Mouse (Mus musculus): ENCODE results near the gene Gpx7. TPM values are rescaled to one million over a fixed set of nuclear protein-coding genes. Genes with fewer than 3 reads are reported as not detected.

The Gpx7 gene
- polyA plus RNA-seq (2012; rRNA removed): 26.3 and 26.5 TPM in 2 replicates

DNA sequence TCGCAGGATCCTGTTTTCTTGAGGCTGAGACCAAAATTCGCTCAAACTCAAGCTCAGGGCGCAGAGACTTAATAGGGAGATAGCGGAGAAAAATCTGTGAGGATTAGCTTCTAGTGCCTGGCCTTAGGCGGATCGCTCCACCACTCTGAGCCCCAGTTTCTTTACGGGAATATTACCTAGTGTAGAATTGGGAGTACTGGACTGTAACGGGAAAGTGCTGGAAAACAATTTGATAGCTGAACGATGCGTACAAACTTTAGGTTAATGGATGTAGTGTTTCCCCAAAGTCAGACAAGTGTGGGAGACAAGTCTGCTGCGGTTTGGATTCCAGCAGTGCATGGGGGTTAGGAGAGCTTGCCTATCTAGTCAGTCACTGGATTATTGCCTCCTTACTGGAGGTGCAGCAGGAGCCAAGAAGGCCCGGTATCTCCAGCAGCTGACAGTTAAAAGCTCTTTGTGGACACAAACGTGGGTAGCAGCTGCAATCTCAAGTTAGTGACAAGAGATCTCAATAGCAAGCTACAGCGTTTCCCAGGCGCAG, at the start of gene Gpx7:
Gene Gpx7 (minus strand): TSS at position 101 of the 541 bp plus-strand sequence.
- no peaks in the 10 kb centered on the region for H3K4me1 ChIP-seq (ENCODE audit: control insufficient read depth, insufficient read depth, low read length)
- peak within 1 kb of the TSS; percentile 80 for H3K4me3 ChIP-seq (replicated peaks; ENCODE audit: extremely low read depth, low read depth, low read length)
- peak; percentile 26 for DNase-seq
- TF ChIP-seq CTCF (IDR thresholded peaks at IDR 0.05; ENCODE audit: insufficient read depth, low read length) (no peak), POLR2A (IDR thresholded peaks at IDR 0.05; ENCODE audit: borderline replicate concordance, extremely low read depth, low read depth, low read length) (no peak)
- 27% methylated on average over 15 of the region's 15 CpGs for WGBS

DNA sequence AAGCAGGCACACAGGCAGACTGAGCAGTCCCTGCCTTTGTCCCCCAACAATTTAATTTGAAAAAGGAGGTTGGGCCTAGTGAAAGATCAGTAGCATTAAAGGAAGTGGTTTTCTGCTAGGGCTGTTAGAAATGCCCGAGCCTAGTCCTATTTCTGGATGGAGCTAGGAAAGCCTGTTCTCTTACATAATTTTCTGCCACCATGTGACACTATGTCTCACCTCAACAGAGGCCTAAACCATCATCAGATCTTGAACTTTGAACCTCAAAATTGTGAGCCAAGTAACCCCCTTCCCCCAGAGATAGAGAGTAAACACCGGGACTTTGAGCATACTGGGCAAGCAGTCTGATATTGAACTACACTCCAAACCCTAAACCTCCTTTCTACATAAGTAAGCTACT, 49.3 kb upstream of the Gpx7 start:
- Histone ChIP-seq H3K4me3 (replicated peaks; ENCODE audit: extremely low read depth, low read depth, low read length) (no peak overlapping the region), H3K4me1 (ENCODE audit: control insufficient read depth, insufficient read depth, low read length) (peaks cover 6% of the 10 kb centered on the region; the same call in 1 of the 2 replicates)
- TF ChIP-seq CTCF (IDR thresholded peaks at IDR 0.05; ENCODE audit: insufficient read depth, low read length) (no peak), POLR2A (IDR thresholded peaks at IDR 0.05; ENCODE audit: borderline replicate concordance, extremely low read depth, low read depth, low read length) (no peak)
- no peak for DNase-seq
- 67% methylated on average over 2 of the region's 2 CpGs for WGBS

DNA sequence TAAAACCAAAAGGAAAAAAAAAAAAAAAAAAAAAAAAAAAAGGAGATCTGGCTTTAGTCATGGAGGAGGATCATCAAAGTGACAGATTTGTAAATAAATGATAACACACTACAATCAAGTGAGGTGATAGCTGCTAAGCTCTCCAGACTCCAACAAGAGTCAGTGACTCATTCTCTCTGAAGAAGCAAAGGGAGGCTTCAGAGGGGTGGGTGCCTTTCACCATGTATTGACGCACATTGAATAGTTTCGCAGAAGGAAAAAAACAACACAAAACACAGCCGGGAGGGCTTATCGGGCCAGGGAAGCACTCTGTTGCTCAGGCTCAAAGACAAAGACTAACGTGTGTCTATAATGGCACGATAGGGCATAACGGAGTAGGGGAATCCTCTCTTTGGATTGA, 41.3 kb upstream of the Gpx7 start:
- DNase-seq: no peak
- no peaks in the 10 kb centered on the region for H3K4me1 ChIP-seq (ENCODE audit: control insufficient read depth, insufficient read depth, low read length)
- TF ChIP-seq CTCF (IDR thresholded peaks at IDR 0.05; ENCODE audit: insufficient read depth, low read length) (no peak), POLR2A (IDR thresholded peaks at IDR 0.05; ENCODE audit: borderline replicate concordance, extremely low read depth, low read depth, low read length) (no peak)
- H3K4me3 ChIP-seq (replicated peaks; ENCODE audit: extremely low read depth, low read depth, low read length): no peak overlapping the region
- 52% methylated on average over 7 of the region's 7 CpGs for WGBS

- no peak overlapping the region for H3K4me3 ChIP-seq (replicated peaks; ENCODE audit: extremely low read depth, low read depth, low read length)
- H3K4me1 ChIP-seq (ENCODE audit: control insufficient read depth, insufficient read depth, low read length): no peaks in the 10 kb centered on the region
- TF ChIP-seq POLR2A (IDR thresholded peaks at IDR 0.05; ENCODE audit: borderline replicate concordance, extremely low read depth, low read depth, low read length): no peak
- TF ChIP-seq CTCF (IDR thresholded peaks at IDR 0.05; ENCODE audit: insufficient read depth, low read length): no peak
- DNase-seq: peak; percentile 71
- 51% methylated on average over 6 of the region's 6 CpGs for WGBS
Observed at GRCm38 (mm10) chr4:108438082-108438840, 31.5 kb upstream of the Gpx7 start.

DNA sequence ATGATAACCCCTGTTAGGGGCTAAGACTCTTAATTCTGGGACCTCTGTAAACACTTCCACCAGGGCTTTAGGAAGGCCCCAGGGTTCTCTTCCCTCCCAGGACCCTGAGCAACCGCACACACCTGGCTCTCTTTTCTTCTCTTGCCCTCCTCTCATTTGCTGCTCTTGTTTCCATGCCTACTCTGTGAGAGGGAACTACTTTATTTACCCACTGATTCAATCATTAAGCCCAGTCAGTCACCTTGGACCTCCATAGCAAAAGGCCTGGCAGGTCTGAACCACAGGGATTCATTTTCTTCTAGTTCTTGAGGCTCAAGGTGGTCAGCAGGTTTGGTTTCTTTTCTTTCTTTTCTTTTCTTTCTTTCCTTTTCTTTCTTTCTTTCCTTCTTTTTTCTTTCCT, 29.5 kb upstream of the Gpx7 start:
- H3K4me1 ChIP-seq (ENCODE audit: control insufficient read depth, insufficient read depth, low read length): no peaks in the 10 kb centered on the region
- no peak for DNase-seq
- WGBS: 82% methylated on average over 1 of the region's 1 CpGs
- TF ChIP-seq CTCF (IDR thresholded peaks at IDR 0.05; ENCODE audit: insufficient read depth, low read length) (no peak), POLR2A (IDR thresholded peaks at IDR 0.05; ENCODE audit: borderline replicate concordance, extremely low read depth, low read depth, low read length) (no peak)
- no peak overlapping the region for H3K4me3 ChIP-seq (replicated peaks; ENCODE audit: extremely low read depth, low read depth, low read length)

DNA sequence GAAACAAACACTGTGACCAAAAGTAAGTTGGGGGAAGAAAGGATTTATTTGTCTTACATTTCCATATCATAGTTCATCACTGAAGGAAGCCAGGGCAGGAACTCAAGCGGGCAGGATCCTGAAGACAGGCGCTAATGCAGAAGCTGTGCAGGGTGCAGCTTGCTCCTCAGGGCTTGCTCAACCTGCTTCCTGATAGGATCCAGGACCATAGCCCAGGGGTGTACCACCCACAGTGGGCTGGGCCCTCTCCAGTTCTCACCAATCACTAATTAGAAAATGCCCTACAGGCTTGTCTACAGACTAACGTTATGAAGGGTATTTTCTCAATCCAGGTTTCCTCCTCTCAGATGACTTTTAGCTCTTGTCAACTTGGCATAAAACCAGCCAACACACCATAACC, 28.9 kb upstream of the Gpx7 start:
- WGBS: 68% methylated on average over 3 of the region's 3 CpGs
- no peak for DNase-seq
- Histone ChIP-seq H3K4me3 (replicated peaks; ENCODE audit: extremely low read depth, low read depth, low read length) (no peak overlapping the region), H3K4me1 (ENCODE audit: control insufficient read depth, insufficient read depth, low read length) (no peaks in the 10 kb centered on the region)
- no peak for TF ChIP-seq CTCF (IDR thresholded peaks at IDR 0.05; ENCODE audit: insufficient read depth, low read length)

- Histone ChIP-seq H3K4me3 (replicated peaks; ENCODE audit: extremely low read depth, low read depth, low read length) (no peak overlapping the region), H3K4me1 (ENCODE audit: control insufficient read depth, insufficient read depth, low read length) (no peaks in the 10 kb centered on the region)
- WGBS: 98% methylated on average over 3 of the region's 3 CpGs
- TF ChIP-seq POLR2A (IDR thresholded peaks at IDR 0.05; ENCODE audit: borderline replicate concordance, extremely low read depth, low read depth, low read length) (no peak), CTCF (IDR thresholded peaks at IDR 0.05; ENCODE audit: insufficient read depth, low read length) (no peak)
- no peak for DNase-seq
Observed at GRCm38 (mm10) chr4:108434781-108435180, 28.0 kb upstream of the Gpx7 start.

- no peaks in the 10 kb centered on the region for H3K4me1 ChIP-seq (ENCODE audit: control insufficient read depth, insufficient read depth, low read length)
- WGBS: 59% methylated on average over 4 of the region's 4 CpGs
- no peak for DNase-seq
- TF ChIP-seq CTCF (IDR thresholded peaks at IDR 0.05; ENCODE audit: insufficient read depth, low read length) (no peak), POLR2A (IDR thresholded peaks at IDR 0.05; ENCODE audit: borderline replicate concordance, extremely low read depth, low read depth, low read length) (no peak)
- H3K4me3 ChIP-seq (replicated peaks; ENCODE audit: extremely low read depth, low read depth, low read length): no peak overlapping the region
Observed at GRCm38 (mm10) chr4:108434221-108434620, 27.5 kb upstream of the Gpx7 start.

DNA sequence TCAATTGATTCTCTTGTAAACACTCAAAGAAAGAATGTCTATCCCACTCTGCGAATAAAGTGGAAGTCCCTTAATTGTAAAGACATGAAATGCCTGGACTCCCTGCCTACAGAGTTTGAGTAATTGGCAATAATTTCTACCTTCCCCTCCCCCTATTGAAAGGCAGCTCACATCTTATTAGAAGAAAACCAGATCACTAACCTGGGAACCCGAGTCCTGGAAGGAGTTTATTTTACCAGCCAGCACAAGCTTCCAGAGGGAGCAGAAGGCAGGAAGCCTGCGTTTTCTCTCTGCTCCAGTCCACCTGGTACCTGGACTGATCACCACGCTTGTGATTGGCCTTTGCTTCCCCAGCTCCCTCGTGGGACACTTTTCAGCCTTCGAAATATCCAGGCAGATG, 26.6 kb upstream of the Gpx7 start:
- no peak for DNase-seq
- Histone ChIP-seq H3K4me3 (replicated peaks; ENCODE audit: extremely low read depth, low read depth, low read length) (no peak overlapping the region), H3K4me1 (ENCODE audit: control insufficient read depth, insufficient read depth, low read length) (no peaks in the 10 kb centered on the region)
- 31% methylated on average over 6 of the region's 6 CpGs for WGBS
- TF ChIP-seq POLR2A (IDR thresholded peaks at IDR 0.05; ENCODE audit: borderline replicate concordance, extremely low read depth, low read depth, low read length) (no peak), CTCF (IDR thresholded peaks at IDR 0.05; ENCODE audit: insufficient read depth, low read length) (no peak)

DNA sequence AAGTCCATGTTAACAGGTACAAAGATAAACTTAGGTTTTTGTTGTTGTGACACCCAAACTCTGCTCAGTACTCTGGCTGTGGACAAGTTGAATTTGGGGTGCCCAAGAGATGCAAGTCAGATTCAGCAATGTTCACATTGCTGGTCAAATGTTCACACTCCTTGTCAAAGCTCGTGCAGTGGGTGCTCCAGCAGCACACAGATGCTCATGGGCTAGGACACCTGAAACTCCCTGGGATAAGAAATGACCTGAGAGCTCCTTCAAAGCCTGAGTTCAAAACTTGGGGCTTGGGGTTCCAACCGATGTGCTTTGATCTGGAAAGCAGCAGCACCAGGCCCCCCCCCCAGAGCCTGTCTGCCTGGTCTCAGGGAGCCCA, 24.8 kb upstream of the Gpx7 start:
- 53% methylated on average over 2 of the region's 2 CpGs for WGBS
- H3K4me3 ChIP-seq (replicated peaks; ENCODE audit: extremely low read depth, low read depth, low read length): no peak overlapping the region
- no peaks in the 10 kb centered on the region for H3K4me1 ChIP-seq (ENCODE audit: control insufficient read depth, insufficient read depth, low read length)
- no peak for TF ChIP-seq CTCF (IDR thresholded peaks at IDR 0.05; ENCODE audit: insufficient read depth, low read length)
- TF ChIP-seq POLR2A (IDR thresholded peaks at IDR 0.05; ENCODE audit: borderline replicate concordance, extremely low read depth, low read depth, low read length): no peak
- no peak for DNase-seq
